Mouse (Mus musculus): Measurements from ENCODE around the gene Stoml3.
A peak's percentile ranks its signal among the peaks of the same experiment; 100 is the strongest.

Gene Stoml3

GRCm38 (mm10) chr3:53478419-53479046 is 9.9 kb upstream of the Stoml3 start:
- DNase-seq (ENCODE audit: low spot score in 2 of 2) = no peak

- DNase-seq (ENCODE audit: low spot score in 2 of 2) = no peak
These were observed 4.9 kb upstream of the Stoml3 start for GRCm38 (mm10) chr3:53483414-53484059.

GRCm38 (mm10) chr3:53486561-53486960 is 1.9 kb upstream of the Stoml3 start:
- no peak for DNase-seq (ENCODE audit: low spot score in 2 of 2)

GRCm38 (mm10) chr3:53486996-53487576 is 1.4 kb upstream of the Stoml3 start:
- DNase-seq (ENCODE audit: low spot score in 2 of 2) = no peak

- no peak for DNase-seq (ENCODE audit: low spot score in 2 of 2)
These were observed 10.0 kb downstream of the Stoml3 start for GRCm38 (mm10) chr3:53498351-53498905.

- no peak for DNase-seq (ENCODE audit: low spot score in 2 of 2)
These were observed 14.0 kb downstream of the Stoml3 start for GRCm38 (mm10) chr3:53502428-53502827.

GRCm38 (mm10) chr3:53513096-53513495 is 24.6 kb downstream of the Stoml3 start:
- DNase-seq (ENCODE audit: low spot score in 2 of 2) = no peak

GRCm38 (mm10) chr3:53514221-53515065 is 26.0 kb downstream of the Stoml3 start:
- DNase-seq (ENCODE audit: low spot score in 2 of 2) = no peak

GRCm38 (mm10) chr3:53522794-53523193 is 34.3 kb downstream of the Stoml3 start:
- no peak for DNase-seq (ENCODE audit: low spot score in 2 of 2)

GRCm38 (mm10) chr3:53525737-53526136 is 37.3 kb downstream of the Stoml3 start:
- DNase-seq (ENCODE audit: low spot score in 2 of 2) = peak; percentile 78 to 82

GRCm38 (mm10) chr3:53530305-53530704 is 41.9 kb downstream of the Stoml3 start:
- DNase-seq (ENCODE audit: low spot score in 2 of 2) = no peak

GRCm38 (mm10) chr3:53532091-53532490 is 43.6 kb downstream of the Stoml3 start:
- no peak for DNase-seq (ENCODE audit: low spot score in 2 of 2)

GRCm38 (mm10) chr3:53552691-53553090 is 64.2 kb downstream of the Stoml3 start:
- DNase-seq (ENCODE audit: low spot score in 2 of 2) = no peak

- DNase-seq (ENCODE audit: low spot score in 2 of 2) = no peak
These were observed 66.8 kb downstream of the Stoml3 start for GRCm38 (mm10) chr3:53555031-53555952.

- DNase-seq (ENCODE audit: low spot score in 2 of 2) = no peak
These were observed 69.1 kb downstream of the Stoml3 start for GRCm38 (mm10) chr3:53557388-53558214.
